Mouse (Mus musculus) kidney, adult 2 months (tissue): ENCODE measurements at regions not wholly inside any gene's neighbourhood (a gene's known extent, or its start where the extent isn't known, plus 50 kb on each side); places are given as distances from the start of the nearest gene placed in this dataset.

Experiments used
- CTCF ChIP-seq: fragments of 200-500 bp; conservative IDR thresholded peaks from 2 replicates; pipeline ENCODE4 v1.5.1; 2011; ENCODE audit warnings: low read depth, mild to moderate bottlenecking, control low read depth, low read length, moderate library complexity, mixed read lengths; ENCODE audit not compliant: insufficient read depth, insufficient read length
- POLR2A ChIP-seq: fragments of 200-500 bp; IDR thresholded peaks from one replicate; pipeline ENCODE4 v1.6.1; 2011; ENCODE audit warnings: low read depth, low read length, control low read depth

GRCm38 (mm10) chr9:88163025-88163780, 163.8 kb upstream of the Nt5e start:
- TF ChIP-seq CTCF (no peak), POLR2A (no peak)
